Mouse (Mus musculus): Measurements from ENCODE around the gene Cbx1.
"Not testable (repeated sequence)": the region's sequence is repeated elsewhere in the genome, so short reads cannot be mapped to it uniquely, and the experiment has no call there.

DNA sequence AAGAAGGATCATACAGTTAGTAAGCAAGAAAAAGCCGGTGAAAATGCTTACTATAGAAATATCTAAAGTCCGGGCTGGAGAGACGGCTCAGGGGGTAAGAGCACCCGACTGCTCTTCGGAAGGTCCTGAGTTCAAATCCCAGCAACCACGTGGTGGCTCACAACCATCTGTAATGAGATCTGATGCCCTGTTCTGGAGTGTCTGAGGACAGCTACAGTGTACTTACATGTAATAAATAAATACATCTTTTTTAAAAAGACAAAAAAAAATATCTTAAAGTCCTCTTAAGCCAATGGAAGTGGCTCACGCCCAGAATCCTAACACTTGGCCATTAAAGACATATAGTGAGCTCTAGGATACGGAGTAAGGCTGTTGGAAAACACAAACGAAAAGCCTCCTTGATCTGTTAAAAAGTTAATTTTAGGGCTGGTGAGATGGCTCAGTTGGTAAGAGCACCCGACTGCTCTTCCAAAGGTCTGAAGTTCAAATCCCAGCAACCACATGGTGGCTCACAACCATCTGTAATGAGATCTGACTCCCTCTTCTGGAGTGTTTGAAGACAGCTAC, 10.8 kb upstream of the Cbx1 start:
- not testable (repeated sequence) for TF ChIP-seq EP300 (optimal IDR thresholded peaks at IDR 0.05); CTCF (IDR thresholded peaks at IDR 0.05; ENCODE audit: low read depth)

All from stomach, postnatal 0 days (tissue).